Mouse (Mus musculus) hindbrain, embryonic 16.5 days (tissue): ENCODE measurements around the gene Inpp5b. TPM values are rescaled to one million over a fixed set of nuclear protein-coding genes. Genes with fewer than 3 reads are reported as not detected.

Experiments used
- ATAC-seq: fragments of 200-750 bp; cut with Nextera tagmentation; 2 replicates; pipeline ENCODE4 v1.8.0; 2017; ENCODE audit warnings: moderate TSS enrichment, moderate library complexity
- H3K27ac ChIP-seq: fragments of 300-500 bp; sonication (generic); 2 replicates; pipeline ENCODE4 v1.5.1; 2014; ENCODE audit warnings: low read depth, mild to moderate bottlenecking, control low read depth, low read length, moderate library complexity
- H3K27me3 ChIP-seq: fragments of 300-500 bp; sonication (generic); replicated peaks from 2 replicates; pipeline ENCODE4 v1.6.1; 2014; ENCODE audit warnings: low read length; ENCODE audit not compliant: control insufficient read depth, insufficient read depth
- H3K36me3 ChIP-seq: fragments of 300-500 bp; sonication (generic); 2 replicates; pipeline ENCODE4 v1.6.1; 2014; ENCODE audit warnings: mild to moderate bottlenecking, low read length, moderate library complexity, mixed read lengths; ENCODE audit not compliant: control insufficient read depth, insufficient read depth
- H3K4me1 ChIP-seq: fragments of 300-500 bp; sonication (generic); 2 replicates; pipeline ENCODE4 v1.6.1; 2014; ENCODE audit warnings: low read depth, low read length; ENCODE audit not compliant: control insufficient read depth, insufficient read depth
- H3K4me2 ChIP-seq: fragments of 300-500 bp; sonication (generic); 2 replicates; pipeline ENCODE4 v1.6.1; 2014; ENCODE audit warnings: mild to moderate bottlenecking, low read length, control low read depth, moderate library complexity
- H3K4me3 ChIP-seq: fragments of 300-500 bp; sonication (generic); 2 replicates; pipeline ENCODE4 v1.5.1; 2014; ENCODE audit warnings: mild to moderate bottlenecking, low read length, control low read depth, moderate library complexity
- H3K9ac ChIP-seq: fragments of 300-500 bp; sonication (generic); 2 replicates; pipeline ENCODE4 v1.6.1; 2014; ENCODE audit warnings: low read depth, mild to moderate bottlenecking, control low read depth, low read length, moderate library complexity
- H3K9me3 ChIP-seq: fragments of 300-500 bp; sonication (generic); 2 replicates; pipeline ENCODE4 v1.6.1; 2014; ENCODE audit warnings: mild to moderate bottlenecking, low read length, moderate library complexity; ENCODE audit not compliant: control insufficient read depth
- whole genome bisulfite sequencing: fragments of 180-500 bp; shearing (Covaris S2); extraction: QIAGEN DNeasy Blood & Tissue Kit; methylation state at CpG from one replicate; pipeline ENCODE4 v1.1.7; 2014; 5-methylcytosine and 5-hydroxymethylcytosine counted together
- polyA plus RNA-seq: library from polyadenylated mRNA; unstranded; fragments of >200 nt; fragmentation: Nextera tagmentation; extraction: Ambion mirVana; gene quantifications from 2 replicates; pipeline ENCODE4 v1.2.1, GENCODE M21; 2015

The Inpp5b gene
- polyA plus RNA-seq, 1 experiment from 2014 or later: 18.4 TPM

DNA sequence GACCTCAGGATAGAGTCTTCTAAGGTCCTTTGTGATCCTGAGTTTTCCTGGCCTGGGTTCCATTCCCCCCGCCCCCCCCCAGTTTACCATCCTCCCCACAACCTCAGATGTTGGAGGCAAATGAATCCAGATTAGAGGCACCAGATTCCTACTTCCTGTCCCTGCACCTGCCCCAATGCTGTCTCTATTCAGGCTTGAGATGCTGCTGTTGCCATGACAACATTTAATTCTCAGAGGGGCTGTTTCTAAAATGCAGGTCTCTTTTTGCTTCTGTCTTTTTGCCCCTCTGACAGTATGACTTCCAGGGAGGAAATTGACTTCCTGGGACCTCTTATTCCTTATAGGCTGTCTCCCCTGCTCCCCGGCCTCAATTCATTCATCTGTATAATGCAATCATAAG lies 4.7 kb upstream of the Inpp5b start:
- WGBS: 77% methylated on average over 2 of the region's 2 CpGs
- H3K4me1 ChIP-seq: peaks cover 6% of the 10 kb centered on the region; the same call in 1 of the 2 replicates
- H3K27me3 ChIP-seq: no peaks in the 10 kb centered on the region
- no peak overlapping the region for H3K4me2 ChIP-seq
- no peak overlapping the region for H3K9ac ChIP-seq
- H3K4me3 ChIP-seq: no peak overlapping the region
- ATAC-seq: no peak
- no peak overlapping the region for H3K27ac ChIP-seq
- peaks cover 5% of the 10 kb centered on the region for H3K36me3 ChIP-seq
- no peaks in the 10 kb centered on the region for H3K9me3 ChIP-seq

DNA sequence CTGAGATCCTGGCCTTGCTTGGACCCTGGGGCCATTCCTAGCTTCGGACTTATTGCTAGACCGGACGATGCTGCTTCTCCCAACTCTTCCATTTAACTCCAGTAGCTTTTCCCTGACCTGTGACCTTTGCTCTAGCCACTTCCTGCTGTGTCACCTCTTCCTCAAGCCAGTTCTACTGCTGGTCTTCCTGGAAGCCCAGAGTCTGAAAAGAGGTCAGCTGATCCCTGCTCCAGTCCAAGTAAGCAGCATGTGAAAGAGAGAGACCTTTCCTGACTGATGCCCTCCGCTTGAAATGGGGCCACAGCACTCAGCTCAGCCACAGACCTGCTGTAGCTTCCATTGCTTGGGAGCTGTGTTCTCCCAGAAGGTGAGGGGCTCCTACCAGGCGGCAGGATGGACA lies 4.2 kb upstream of the Inpp5b start:
- peaks cover 11% of the 10 kb centered on the region for H3K4me1 ChIP-seq
- no peaks in the 10 kb centered on the region for H3K27me3 ChIP-seq
- WGBS: 87% methylated on average over 5 of the region's 5 CpGs
- H3K9ac ChIP-seq: no peak overlapping the region
- H3K4me3 ChIP-seq: no peak overlapping the region
- H3K36me3 ChIP-seq: 0 out of 2 replicates have a peak, but pooled peaks cover 3% of the 10 kb centered on the region
- ATAC-seq: no peak
- H3K4me2 ChIP-seq: no peak overlapping the region
- no peak overlapping the region for H3K27ac ChIP-seq
- H3K9me3 ChIP-seq: no peaks in the 10 kb centered on the region

DNA sequence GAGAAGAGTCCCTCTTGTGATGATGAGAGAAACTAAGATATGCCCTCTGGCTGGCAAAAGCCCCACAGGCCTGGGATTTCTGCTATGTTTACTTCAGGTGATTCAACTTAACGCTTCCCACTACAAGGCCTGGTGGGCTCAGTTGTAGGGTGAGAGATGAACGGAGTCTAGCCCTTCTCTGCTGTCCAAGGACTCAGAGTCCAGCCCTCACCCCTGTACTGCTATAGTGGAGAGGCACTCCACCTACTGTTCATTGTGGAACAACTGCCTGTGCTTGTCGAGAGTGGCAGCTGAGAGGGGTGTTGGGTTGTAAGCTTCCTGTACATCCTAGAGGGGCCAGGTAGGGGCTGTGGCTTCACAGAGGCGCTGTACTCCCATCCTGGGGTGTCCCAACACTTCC lies 3.6 kb upstream of the Inpp5b start:
- Histone ChIP-seq H3K9ac (no peak overlapping the region), H3K27me3 (no peaks in the 10 kb centered on the region), H3K27ac (no peak overlapping the region), H3K4me2 (no peak overlapping the region), H3K4me3 (no peak overlapping the region), H3K9me3 (no peaks in the 10 kb centered on the region), H3K4me1 (peaks cover 14% of the 10 kb centered on the region), H3K36me3 (0 out of 2 replicates have a peak, but pooled peaks cover 3% of the 10 kb centered on the region)
- 70% methylated on average over 4 of the region's 4 CpGs for WGBS
- no peak for ATAC-seq

DNA sequence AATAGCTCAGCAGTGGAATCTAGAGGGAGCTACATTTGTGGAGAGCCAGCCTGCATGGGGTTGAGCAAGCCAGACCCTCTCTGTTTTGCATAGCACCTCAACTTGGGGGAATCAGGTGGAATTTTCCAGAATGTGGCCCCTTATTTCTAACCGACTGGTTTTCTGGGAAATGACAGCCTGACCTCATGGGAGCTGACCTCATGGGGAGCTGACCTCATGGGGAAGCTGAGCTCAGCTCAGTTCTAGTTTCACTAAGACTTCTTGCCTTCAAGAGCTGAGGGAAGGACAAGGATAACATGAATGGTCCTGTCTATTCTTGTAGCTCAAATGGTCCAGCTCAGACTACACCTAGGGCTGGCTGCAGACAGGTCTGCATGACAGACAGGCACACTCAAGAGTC lies 2.9 kb upstream of the Inpp5b start:
- H3K27ac ChIP-seq: no peak overlapping the region
- no peak overlapping the region for H3K4me2 ChIP-seq
- no peak for ATAC-seq
- no peaks in the 10 kb centered on the region for H3K9me3 ChIP-seq
- H3K36me3 ChIP-seq: no peaks in the 10 kb centered on the region
- H3K4me3 ChIP-seq: no peak overlapping the region
- peaks cover 14% of the 10 kb centered on the region for H3K4me1 ChIP-seq
- H3K27me3 ChIP-seq: no peaks in the 10 kb centered on the region
- WGBS: 60% methylated on average over 1 of the region's 1 CpGs
- H3K9ac ChIP-seq: no peak overlapping the region

DNA sequence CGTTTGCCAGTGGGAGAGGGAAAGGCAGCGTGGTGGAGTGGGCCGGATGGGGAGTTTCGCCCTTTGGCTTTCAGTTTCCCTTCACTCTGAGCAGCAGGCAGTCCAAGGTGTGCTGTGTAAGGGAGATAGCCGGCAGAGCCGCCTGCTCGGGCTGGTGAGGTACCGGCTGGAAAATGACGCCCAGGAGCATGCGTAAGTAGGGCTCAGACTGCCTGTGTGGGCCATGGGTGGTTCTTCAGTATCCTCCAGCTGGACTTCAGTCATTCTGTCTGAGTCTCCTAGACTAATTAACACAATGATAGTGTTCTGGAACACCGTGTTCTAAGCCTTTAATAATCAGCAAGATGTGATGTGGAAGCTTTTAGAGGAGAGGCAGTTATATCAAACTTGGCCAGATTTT lies 1.2 kb downstream of the Inpp5b start:
- Histone ChIP-seq H3K27ac (no peak overlapping the region), H3K27me3 (no peaks in the 10 kb centered on the region), H3K4me3 (no peak overlapping the region), H3K4me2 (peak overlapping the region; percentile 83), H3K36me3 (0 out of 2 replicates have a peak, but pooled peaks cover 7% of the 10 kb centered on the region), H3K9me3 (no peaks in the 10 kb centered on the region), H3K4me1 (peaks cover 11% of the 10 kb centered on the region), H3K9ac (no peak overlapping the region)
- WGBS: 87% methylated on average over 11 of the region's 11 CpGs
- no peak for ATAC-seq

DNA sequence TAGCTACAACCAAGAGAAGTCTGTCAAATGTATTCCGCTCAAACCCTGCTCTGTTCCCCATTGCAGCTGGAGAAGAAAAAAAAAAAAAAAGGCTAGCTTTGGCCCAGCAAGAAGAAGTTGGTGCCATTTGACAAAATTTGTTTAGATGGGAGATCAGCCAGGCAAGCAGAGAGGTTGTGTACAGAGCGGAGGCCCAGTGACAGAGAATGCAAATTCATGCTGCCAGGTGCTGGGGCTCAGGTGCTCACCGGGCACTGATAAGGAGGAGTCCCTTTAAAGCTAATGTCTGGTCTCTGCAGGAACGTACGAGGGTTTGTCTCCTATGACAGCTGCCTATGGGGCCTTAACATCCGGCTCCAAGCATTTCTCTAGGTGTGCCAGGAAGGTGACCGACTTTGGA lies 4.9 kb downstream of the Inpp5b start:
- H3K27me3 ChIP-seq: no peaks in the 10 kb centered on the region
- no peak overlapping the region for H3K4me3 ChIP-seq
- no peak overlapping the region for H3K4me2 ChIP-seq
- H3K9ac ChIP-seq: no peak overlapping the region
- H3K9me3 ChIP-seq: no peaks in the 10 kb centered on the region
- ATAC-seq: no peak
- 0 out of 2 replicates have a peak, but pooled peaks cover 12% of the 10 kb centered on the region for H3K36me3 ChIP-seq
- H3K27ac ChIP-seq: no peak overlapping the region
- 82% methylated on average over 7 of the region's 7 CpGs for WGBS
- H3K4me1 ChIP-seq: peaks cover 12% of the 10 kb centered on the region

DNA sequence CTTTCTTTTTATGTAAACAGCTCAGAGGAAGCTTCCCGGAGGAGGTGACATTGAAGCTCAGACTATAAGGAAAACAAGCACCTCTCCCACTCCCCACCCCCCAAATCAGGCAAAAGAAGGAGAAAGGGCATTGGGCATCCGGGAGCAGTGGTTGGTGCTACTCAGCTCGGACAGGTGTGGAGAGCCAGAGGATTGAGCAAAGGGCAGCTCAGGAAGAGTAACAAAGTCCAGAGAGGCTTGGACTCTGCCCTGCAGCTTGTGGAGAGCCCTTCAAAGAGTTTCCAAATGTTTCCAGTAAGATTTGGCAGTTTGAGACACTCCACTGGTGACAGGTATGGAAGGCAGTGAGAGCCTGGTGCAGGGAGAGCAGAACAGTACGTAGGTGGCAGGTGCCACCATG lies 6.2 kb downstream of the Inpp5b start:
- no peak for ATAC-seq
- Histone ChIP-seq H3K9me3 (no peaks in the 10 kb centered on the region), H3K27me3 (no peaks in the 10 kb centered on the region), H3K9ac (no peak overlapping the region), H3K4me1 (peaks cover 14% of the 10 kb centered on the region), H3K4me2 (no peak overlapping the region), H3K4me3 (no peak overlapping the region), H3K36me3 (0 out of 2 replicates have a peak, but pooled peaks cover 12% of the 10 kb centered on the region), H3K27ac (no peak overlapping the region)
- 56% methylated on average over 4 of the region's 4 CpGs for WGBS

DNA sequence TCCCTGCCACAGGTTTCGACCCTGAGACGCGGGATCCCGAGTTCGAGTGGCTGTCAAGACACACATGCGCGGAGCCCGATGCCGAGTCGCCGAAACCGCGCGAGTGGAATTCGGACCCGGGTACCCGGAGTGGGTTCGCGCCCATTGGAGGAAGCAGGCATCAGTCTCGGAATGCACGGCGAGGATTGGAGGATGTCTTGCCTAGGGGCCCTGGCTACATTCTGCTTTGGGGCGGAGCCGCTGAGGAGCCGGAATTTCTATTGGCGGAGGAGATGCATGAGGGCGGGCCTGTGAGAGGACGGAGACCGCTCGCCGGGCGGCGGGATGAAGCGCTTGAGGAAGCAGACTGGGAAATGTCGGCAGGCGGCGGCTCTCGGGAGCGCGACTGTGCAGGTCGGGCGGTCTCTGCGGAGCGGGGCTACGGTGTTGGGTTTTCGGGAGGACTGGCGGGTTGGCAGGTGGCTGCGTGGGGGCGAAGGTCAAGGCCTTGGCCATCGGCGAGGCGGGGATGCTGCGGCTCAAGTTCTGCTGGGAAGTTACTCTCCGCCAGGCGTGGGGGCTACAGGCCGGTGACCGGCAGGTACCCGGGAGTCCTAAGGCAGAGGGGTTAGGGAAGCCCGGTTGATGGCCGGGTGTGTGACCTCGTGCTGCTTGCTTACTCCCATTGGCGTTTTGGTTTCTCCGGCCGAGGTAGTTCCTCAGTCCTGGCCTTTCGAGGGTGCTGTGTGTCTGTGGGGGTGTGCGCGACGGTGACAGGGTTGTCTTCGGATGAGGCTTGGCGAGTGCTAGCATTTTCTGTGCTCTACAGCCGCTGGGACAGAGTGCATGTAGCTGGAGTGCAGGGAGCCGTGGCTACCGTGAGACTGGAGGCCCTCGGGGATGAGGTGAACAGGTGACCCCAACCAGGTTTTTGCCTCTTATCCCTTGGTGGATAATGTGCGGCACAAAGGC lies 9.9 kb downstream of the Inpp5b start:
- Histone ChIP-seq H3K27me3 (no peaks in the 10 kb centered on the region), H3K4me3 (peak overlapping the region; percentile 77), H3K36me3 (0 out of 2 replicates have a peak, but pooled peaks cover 10% of the 10 kb centered on the region), H3K9me3 (no peaks in the 10 kb centered on the region), H3K27ac (peak overlapping the region; percentile 34; the same call in 1 of the 2 replicates), H3K9ac (peak overlapping the region; percentile 80), H3K4me1 (peaks cover 14% of the 10 kb centered on the region), H3K4me2 (peak overlapping the region; percentile 99)
- WGBS: under 1% methylated on average over 73 of the region's 75 CpGs
- ATAC-seq: peak; percentile 100
